Mouse (Mus musculus): ENCODE data around the gene 1700019D03Rik.
A peak's percentile ranks its signal among the peaks of the same experiment; 100 is the strongest.

1700019D03Rik gene

GRCm38 (mm10) chr1:53020079-53020478 is at the start of gene 1700019D03Rik:
TSS of gene 1700019D03Rik (minus strand) at chr1:53020179.
- DNase-seq (ENCODE audit: low read depth, low spot score) = no peak

GRCm38 (mm10) chr1:53063921-53064320 is 43.9 kb upstream of the 1700019D03Rik start:
- DNase-seq (ENCODE audit: low read depth, low spot score) = no peak

GRCm38 (mm10) chr1:53061871-53062608 is 42.1 kb upstream of the 1700019D03Rik start:
- DNase-seq (ENCODE audit: low read depth, low spot score) = no peak

- no peak for DNase-seq (ENCODE audit: low read depth, low spot score)
Measured at GRCm38 (mm10) chr1:53061340-53061739, 41.4 kb upstream of the 1700019D03Rik start, which contains the start of gene Mstn. TSS of gene Mstn (plus strand) at chr1:53061640.

- no peak for DNase-seq (ENCODE audit: low read depth, low spot score)
Measured at GRCm38 (mm10) chr1:53060499-53060898, 40.5 kb upstream of the 1700019D03Rik start.

- DNase-seq (ENCODE audit: low read depth, low spot score) = no peak
Measured at GRCm38 (mm10) chr1:53059106-53059505, 39.1 kb upstream of the 1700019D03Rik start.

GRCm38 (mm10) chr1:53053087-53054022 is 33.4 kb upstream of the 1700019D03Rik start:
- peak; percentile 77 for DNase-seq (ENCODE audit: low read depth, low spot score)

GRCm38 (mm10) chr1:53049763-53050427 is 29.9 kb upstream of the 1700019D03Rik start:
- peak; percentile 54 for DNase-seq (ENCODE audit: low read depth, low spot score)

- DNase-seq (ENCODE audit: low read depth, low spot score) = no peak
Measured at GRCm38 (mm10) chr1:53037443-53037871, 17.5 kb upstream of the 1700019D03Rik start.

- peak; percentile 47 for DNase-seq (ENCODE audit: low read depth, low spot score)
Measured at GRCm38 (mm10) chr1:53032550-53032949, 12.6 kb upstream of the 1700019D03Rik start.

GRCm38 (mm10) chr1:53018746-53019505 is 1.1 kb downstream of the 1700019D03Rik start:
- no peak for DNase-seq (ENCODE audit: low read depth, low spot score)

GRCm38 (mm10) chr1:53015606-53016005 is 4.4 kb downstream of the 1700019D03Rik start:
- DNase-seq (ENCODE audit: low read depth, low spot score) = no peak

- DNase-seq (ENCODE audit: low read depth, low spot score) = no peak
Measured at GRCm38 (mm10) chr1:53014716-53015115, 5.3 kb downstream of the 1700019D03Rik start.

GRCm38 (mm10) chr1:52986692-52987091 is 33.3 kb downstream of the 1700019D03Rik start:
- DNase-seq (ENCODE audit: low read depth, low spot score) = no peak

GRCm38 (mm10) chr1:52973198-52973597 is 46.8 kb downstream of the 1700019D03Rik start:
- no peak for DNase-seq (ENCODE audit: low read depth, low spot score)

GRCm38 (mm10) chr1:52971881-52972503 is 48.0 kb downstream of the 1700019D03Rik start:
- DNase-seq (ENCODE audit: low read depth, low spot score) = no peak

- no peak for DNase-seq (ENCODE audit: low read depth, low spot score)
Measured at GRCm38 (mm10) chr1:52964581-52964980, 55.4 kb downstream of the 1700019D03Rik start.

- no peak for DNase-seq (ENCODE audit: low read depth, low spot score)
Measured at GRCm38 (mm10) chr1:52963097-52963496, 56.9 kb downstream of the 1700019D03Rik start.

- DNase-seq (ENCODE audit: low read depth, low spot score) = no peak
Measured at GRCm38 (mm10) chr1:52960191-52960590, 59.8 kb downstream of the 1700019D03Rik start.

- no peak for DNase-seq (ENCODE audit: low read depth, low spot score)
Measured at GRCm38 (mm10) chr1:52956746-52957145, 63.2 kb downstream of the 1700019D03Rik start.

Measured in CD4-positive, CD25-positive, alpha-beta regulatory T cell, adult 2 months (primary cell).